Mouse (Mus musculus): ENCODE results near the gene Olfr288. TPM values are rescaled to one million over a fixed set of nuclear protein-coding genes. Genes with fewer than 3 reads are reported as not detected.

Olfr288 gene
- polyA plus RNA-seq, 1 experiment from 2014 or later, result not detected

GRCm38 (mm10) chr15:98170365-98170764 lies 25.0 kb downstream of the Olfr288 start:
- Histone ChIP-seq H3K9me3 (ENCODE audit: control insufficient read depth, low read length) (no peaks in the 10 kb centered on the region), H3K27ac (ENCODE audit: low read depth, low read length) (no peak overlapping the region), H3K4me1 (ENCODE audit: control insufficient read depth, insufficient read depth, low read length) (peaks cover 15% of the 10 kb centered on the region; the same call in 1 of the 2 replicates), H3K9ac (replicated peaks; ENCODE audit: low read depth, low read length) (peak overlapping the region; percentile 58; the same call in 1 of the 2 replicates), H3K4me2 (ENCODE audit: low read depth, low read length) (peak overlapping the region; percentile 77), H3K4me3 (ENCODE audit: low read depth, low read length) (peak overlapping the region; percentile 58), H3K36me3 (ENCODE audit: control insufficient read depth, insufficient read depth, low read length) (no peaks in the 10 kb centered on the region), H3K27me3 (ENCODE audit: control insufficient read depth, insufficient read depth, low read length) (peaks cover 7% of the 10 kb centered on the region)
- WGBS, result 30% methylated on average over 7 of the region's 7 CpGs
- ATAC-seq (ENCODE audit: low read depth), result no peak

GRCm38 (mm10) chr15:98168622-98169004 lies 26.7 kb downstream of the Olfr288 start:
- WGBS, result 4% methylated on average over 19 of the region's 19 CpGs
- H3K4me1 ChIP-seq (ENCODE audit: control insufficient read depth, insufficient read depth, low read length), result peaks cover 15% of the 10 kb centered on the region; the same call in 1 of the 2 replicates
- H3K9me3 ChIP-seq (ENCODE audit: control insufficient read depth, low read length), result no peaks in the 10 kb centered on the region
- H3K4me3 ChIP-seq (ENCODE audit: low read depth, low read length), result peak overlapping the region; percentile 58
- no peak for ATAC-seq (ENCODE audit: low read depth)
- no peaks in the 10 kb centered on the region for H3K36me3 ChIP-seq (ENCODE audit: control insufficient read depth, insufficient read depth, low read length)
- peaks cover 8% of the 10 kb centered on the region for H3K27me3 ChIP-seq (ENCODE audit: control insufficient read depth, insufficient read depth, low read length)
- H3K9ac ChIP-seq (replicated peaks; ENCODE audit: low read depth, low read length), result peak overlapping the region; percentile 58
- H3K4me2 ChIP-seq (ENCODE audit: low read depth, low read length), result peak overlapping the region; percentile 77
- H3K27ac ChIP-seq (ENCODE audit: low read depth, low read length), result no peak overlapping the region

DNA sequence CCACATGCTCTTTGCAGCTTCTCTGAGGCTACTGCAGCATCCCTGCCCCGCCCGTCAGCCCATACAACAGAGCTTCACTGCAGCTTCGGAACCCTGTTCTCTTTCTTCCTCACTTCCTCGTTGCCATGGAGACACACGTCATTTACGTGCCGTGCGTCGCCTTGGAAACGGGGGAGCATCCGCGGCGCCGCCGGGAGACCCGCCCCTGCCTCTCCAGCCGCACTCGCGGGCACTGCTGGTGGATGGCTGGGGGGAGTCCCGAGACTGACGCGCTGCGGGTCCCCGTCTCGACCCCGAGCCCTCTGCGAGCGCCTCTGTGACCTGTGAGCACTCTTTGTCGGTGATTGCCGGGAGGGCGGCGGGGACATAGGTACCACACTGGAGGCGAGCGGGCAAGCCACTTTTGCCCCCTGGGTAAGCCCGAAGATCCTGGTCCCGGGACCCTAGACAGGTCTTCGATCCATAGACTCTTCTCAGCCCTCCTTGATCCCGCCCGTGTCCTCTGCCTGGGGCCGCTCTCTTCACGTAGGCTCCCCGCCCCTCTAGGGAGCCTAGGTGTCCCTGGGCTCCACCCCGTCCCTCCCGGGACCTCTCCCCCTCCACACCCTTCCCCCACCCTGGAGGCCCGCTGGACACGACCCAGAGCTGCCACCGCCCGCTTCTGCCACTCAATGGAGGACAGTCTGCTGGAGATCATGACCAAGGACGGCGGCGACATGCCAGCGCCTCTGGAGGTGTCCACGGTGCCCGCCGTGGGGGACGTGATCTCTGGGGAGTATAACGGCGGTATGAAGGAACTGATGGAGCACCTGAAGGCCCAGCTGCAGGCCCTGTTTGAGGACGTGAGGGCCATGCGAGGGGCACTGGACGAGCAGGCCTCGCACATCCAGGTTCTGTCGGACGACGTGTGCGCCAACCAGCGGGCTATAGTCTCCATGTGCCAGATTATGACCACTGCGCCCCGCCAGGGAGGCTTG lies 27.4 kb downstream of the Olfr288 start:
- peak overlapping the region; percentile 58 for H3K4me3 ChIP-seq (ENCODE audit: low read depth, low read length)
- no peaks in the 10 kb centered on the region for H3K9me3 ChIP-seq (ENCODE audit: control insufficient read depth, low read length)
- under 1% methylated on average over 69 of the region's 69 CpGs for WGBS
- H3K9ac ChIP-seq (replicated peaks; ENCODE audit: low read depth, low read length), result peak overlapping the region; percentile 58
- H3K27me3 ChIP-seq (ENCODE audit: control insufficient read depth, insufficient read depth, low read length), result peaks cover 8% of the 10 kb centered on the region
- H3K36me3 ChIP-seq (ENCODE audit: control insufficient read depth, insufficient read depth, low read length), result no peaks in the 10 kb centered on the region
- peak overlapping the region; percentile 91 for H3K27ac ChIP-seq (ENCODE audit: low read depth, low read length)
- ATAC-seq (ENCODE audit: low read depth), result peak; percentile 95
- H3K4me2 ChIP-seq (ENCODE audit: low read depth, low read length), result peak overlapping the region; percentile 77
- peaks cover 15% of the 10 kb centered on the region; the same call in 1 of the 2 replicates for H3K4me1 ChIP-seq (ENCODE audit: control insufficient read depth, insufficient read depth, low read length)

DNA sequence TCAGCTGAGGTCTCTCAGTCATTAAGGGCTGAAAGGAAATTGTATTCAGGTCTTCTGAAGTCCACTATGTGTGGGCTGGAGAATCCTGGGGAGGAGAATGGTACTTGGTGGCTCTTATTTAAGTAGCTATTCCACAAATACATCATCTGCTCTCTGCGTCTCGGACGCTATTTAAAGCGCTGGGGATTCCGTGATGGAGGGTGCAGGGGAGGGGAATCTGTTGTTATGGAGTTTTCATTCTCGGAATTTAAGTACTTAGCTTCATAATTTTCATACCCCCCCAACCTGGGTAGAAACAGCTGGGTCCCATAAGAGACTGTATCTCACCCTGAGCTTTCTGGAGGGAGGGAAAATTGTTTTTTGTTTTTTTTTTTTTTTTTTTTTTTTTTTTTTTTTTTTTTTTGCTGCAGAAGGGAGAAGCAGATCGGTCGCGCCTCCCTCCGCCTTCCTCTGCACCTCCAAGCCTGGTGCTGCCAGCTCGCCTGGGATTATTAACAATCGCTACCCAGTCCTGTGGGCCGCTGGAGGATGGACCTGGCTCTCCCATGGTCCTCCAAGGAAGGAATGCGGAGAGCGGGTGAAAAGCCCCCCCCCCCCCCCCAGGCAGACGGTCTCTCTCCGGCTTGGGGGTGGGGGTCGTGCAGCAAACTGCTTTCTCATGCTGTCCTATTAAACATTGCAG lies 28.2 kb downstream of the Olfr288 start, which contains the start of gene Ccdc184:
TSS of gene Ccdc184 (plus strand) at position 196 of the 682 bp plus-strand sequence.
- peaks cover 15% of the 10 kb centered on the region; the same call in 1 of the 2 replicates for H3K4me1 ChIP-seq (ENCODE audit: control insufficient read depth, insufficient read depth, low read length)
- ATAC-seq (ENCODE audit: low read depth), result peak; percentile 75
- H3K36me3 ChIP-seq (ENCODE audit: control insufficient read depth, insufficient read depth, low read length), result no peaks in the 10 kb centered on the region
- WGBS, result 2% methylated on average over 15 of the region's 18 CpGs
- H3K4me2 ChIP-seq (ENCODE audit: low read depth, low read length), result peak within 1 kb of the TSS; percentile 77
- H3K27me3 ChIP-seq (ENCODE audit: control insufficient read depth, insufficient read depth, low read length), result peaks cover 8% of the 10 kb centered on the region
- H3K27ac ChIP-seq (ENCODE audit: low read depth, low read length), result peak within 1 kb of the TSS; percentile 91
- no peaks in the 10 kb centered on the region for H3K9me3 ChIP-seq (ENCODE audit: control insufficient read depth, low read length)
- H3K9ac ChIP-seq (replicated peaks; ENCODE audit: low read depth, low read length), result peak within 1 kb of the TSS; percentile 58
- peak within 1 kb of the TSS; percentile 58 for H3K4me3 ChIP-seq (ENCODE audit: low read depth, low read length)

DNA sequence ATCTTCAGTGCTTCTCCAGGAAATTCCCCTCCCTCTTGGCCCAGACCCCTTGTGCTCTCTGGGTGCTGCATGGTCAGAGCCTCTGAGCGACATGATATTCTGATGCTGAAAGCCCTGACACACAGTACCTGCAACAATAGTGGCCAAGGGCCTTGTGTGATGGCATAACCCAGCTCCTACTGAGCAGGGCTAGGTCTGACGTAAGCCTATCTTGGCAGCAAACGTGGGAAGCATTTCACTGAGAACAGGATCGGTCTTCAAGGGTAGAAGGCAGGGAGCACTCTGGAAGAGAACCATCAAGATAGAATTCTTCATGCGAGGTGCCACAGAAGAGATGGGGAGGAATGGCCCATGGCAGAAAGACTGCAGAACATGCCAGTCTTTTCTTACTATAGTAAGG lies 29.8 kb downstream of the Olfr288 start, which contains the start of gene Asb8:
TSS of gene Asb8 (minus strand) at position 101 of the 400 bp plus-strand sequence.
- Histone ChIP-seq H3K27ac (ENCODE audit: low read depth, low read length) (no peak within 1 kb of the TSS), H3K4me2 (ENCODE audit: low read depth, low read length) (peak within 1 kb of the TSS; percentile 77; the same call in 1 of the 2 replicates), H3K4me1 (ENCODE audit: control insufficient read depth, insufficient read depth, low read length) (peaks cover 8% of the 10 kb centered on the region; the same call in 1 of the 2 replicates), H3K36me3 (ENCODE audit: control insufficient read depth, insufficient read depth, low read length) (no peaks in the 10 kb centered on the region), H3K4me3 (ENCODE audit: low read depth, low read length) (no peak within 1 kb of the TSS), H3K27me3 (ENCODE audit: control insufficient read depth, insufficient read depth, low read length) (peaks cover 8% of the 10 kb centered on the region), H3K9me3 (ENCODE audit: control insufficient read depth, low read length) (no peaks in the 10 kb centered on the region), H3K9ac (replicated peaks; ENCODE audit: low read depth, low read length) (no peak within 1 kb of the TSS)
- ATAC-seq (ENCODE audit: low read depth), result no peak
- 84% methylated on average over 5 of the region's 5 CpGs for WGBS

- Histone ChIP-seq H3K4me2 (ENCODE audit: low read depth, low read length) (no peak overlapping the region), H3K36me3 (ENCODE audit: control insufficient read depth, insufficient read depth, low read length) (no peaks in the 10 kb centered on the region), H3K4me1 (ENCODE audit: control insufficient read depth, insufficient read depth, low read length) (no peaks in the 10 kb centered on the region), H3K9me3 (ENCODE audit: control insufficient read depth, low read length) (no peaks in the 10 kb centered on the region), H3K4me3 (ENCODE audit: low read depth, low read length) (no peak overlapping the region), H3K9ac (replicated peaks; ENCODE audit: low read depth, low read length) (no peak overlapping the region), H3K27ac (ENCODE audit: low read depth, low read length) (no peak overlapping the region), H3K27me3 (ENCODE audit: control insufficient read depth, insufficient read depth, low read length) (0 out of 2 replicates have a peak, but pooled peaks cover 2% of the 10 kb centered on the region)
- WGBS, result 62% methylated on average over 4 of the region's 4 CpGs
- no peak for ATAC-seq (ENCODE audit: low read depth)
Observed at GRCm38 (mm10) chr15:98162561-98162960, 32.8 kb downstream of the Olfr288 start.

GRCm38 (mm10) chr15:98161026-98161805 lies 34.1 kb downstream of the Olfr288 start:
- H3K9ac ChIP-seq (replicated peaks; ENCODE audit: low read depth, low read length), result no peak overlapping the region
- no peaks in the 10 kb centered on the region for H3K9me3 ChIP-seq (ENCODE audit: control insufficient read depth, low read length)
- WGBS, result 62% methylated on average over 19 of the region's 19 CpGs
- H3K27ac ChIP-seq (ENCODE audit: low read depth, low read length), result no peak overlapping the region
- no peaks in the 10 kb centered on the region for H3K4me1 ChIP-seq (ENCODE audit: control insufficient read depth, insufficient read depth, low read length)
- no peak overlapping the region for H3K4me2 ChIP-seq (ENCODE audit: low read depth, low read length)
- no peaks in the 10 kb centered on the region for H3K36me3 ChIP-seq (ENCODE audit: control insufficient read depth, insufficient read depth, low read length)
- H3K27me3 ChIP-seq (ENCODE audit: control insufficient read depth, insufficient read depth, low read length), result 0 out of 2 replicates have a peak, but pooled peaks cover 2% of the 10 kb centered on the region
- no peak for ATAC-seq (ENCODE audit: low read depth)
- no peak overlapping the region for H3K4me3 ChIP-seq (ENCODE audit: low read depth, low read length)

- H3K4me3 ChIP-seq (ENCODE audit: low read depth, low read length), result no peak overlapping the region
- no peak overlapping the region for H3K9ac ChIP-seq (replicated peaks; ENCODE audit: low read depth, low read length)
- no peaks in the 10 kb centered on the region for H3K9me3 ChIP-seq (ENCODE audit: control insufficient read depth, low read length)
- H3K4me2 ChIP-seq (ENCODE audit: low read depth, low read length), result no peak overlapping the region
- no peak for ATAC-seq (ENCODE audit: low read depth)
- no peaks in the 10 kb centered on the region for H3K4me1 ChIP-seq (ENCODE audit: control insufficient read depth, insufficient read depth, low read length)
- no peaks in the 10 kb centered on the region for H3K36me3 ChIP-seq (ENCODE audit: control insufficient read depth, insufficient read depth, low read length)
- WGBS, result 57% methylated on average over 1 of the region's 1 CpGs
- H3K27ac ChIP-seq (ENCODE audit: low read depth, low read length), result no peak overlapping the region
- H3K27me3 ChIP-seq (ENCODE audit: control insufficient read depth, insufficient read depth, low read length), result no peaks in the 10 kb centered on the region
Observed at GRCm38 (mm10) chr15:98157253-98157652, 38.1 kb downstream of the Olfr288 start.
